Mouse (Mus musculus) megakaryocyte, embryonic 14.5 days (primary cell): ENCODE data around the gene Gab2.

Experiments used
- FLI1 ChIP-seq: IDR thresholded peaks from 2 replicates; pipeline ENCODE4 v1.6.1; 2012; ENCODE audit warnings: low read length, inconsistent platforms, mixed read lengths
- GATA1 ChIP-seq: IDR thresholded peaks from 3 replicates; pipeline ENCODE4 v1.6.1; 2012; ENCODE audit warnings: mixed read lengths, low read length, inconsistent platforms, borderline replicate concordance

DNA sequence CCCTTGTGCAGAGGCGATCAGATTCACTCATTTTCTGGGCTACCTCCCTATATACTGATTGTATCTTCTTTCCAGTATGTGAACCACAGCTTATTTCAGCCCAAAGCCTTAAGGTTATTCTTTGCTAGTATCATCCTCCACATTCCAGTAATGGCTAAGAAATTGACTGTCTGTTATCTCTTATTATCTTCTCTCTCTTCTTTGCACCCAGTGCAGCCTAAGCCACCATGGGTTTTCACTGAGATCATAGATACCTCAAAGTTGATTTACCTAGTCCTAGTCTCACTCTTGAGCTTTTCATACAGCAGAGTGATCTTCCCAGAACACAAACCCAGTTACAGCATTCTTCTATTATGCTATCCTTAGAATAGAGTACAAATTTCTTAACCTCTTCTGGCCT, 100.5 kb downstream of the Gab2 start:
- TF ChIP-seq GATA1 (no peak), FLI1 (no peak)
